Mouse (Mus musculus) kidney, adult 2 months (tissue): ENCODE data around the gene Asb8.

ENCODE experiments used
- CTCF ChIP-seq: fragments of 200-500 bp; conservative IDR thresholded peaks from 2 replicates; pipeline ENCODE4 v1.5.1; 2011; ENCODE audit warnings: low read depth, mild to moderate bottlenecking, control low read depth, low read length, moderate library complexity, mixed read lengths; ENCODE audit not compliant: insufficient read depth, insufficient read length
- POLR2A ChIP-seq: fragments of 200-500 bp; IDR thresholded peaks from one replicate; pipeline ENCODE4 v1.6.1; 2011; ENCODE audit warnings: low read depth, low read length, control low read depth

GRCm38 (mm10) chr15:98167645-98168621 is 2.5 kb upstream of the Asb8 start:
- no peak for TF ChIP-seq POLR2A
- no peak for TF ChIP-seq CTCF
